Mouse (Mus musculus) liver, embryonic 14.5 days (tissue): ENCODE data around the gene Zbtb37. TPM values are rescaled to one million over a fixed set of nuclear protein-coding genes. Genes with fewer than 3 reads are reported as not detected.

Experiments
- ATAC-seq: fragments of 200-750 bp; cut with Nextera tagmentation; 2 replicates; pipeline ENCODE4 v1.8.0; 2017; ENCODE audit warnings: moderate number of reproducible peaks, mild to moderate bottlenecking, moderate library complexity; ENCODE audit not compliant: insufficient read depth
- DNase-seq, 3 experiments: peaks; one replicate each; pipeline ENCODE4 v3.0.0-alpha.2; 2012 to 2013; ENCODE audit warnings: low read depth in 3 of 3, low spot score in 3 of 3
- H3K27ac ChIP-seq: fragments of 300-500 bp; sonication (generic); 2 replicates; pipeline ENCODE4 v1.5.1; 2014; ENCODE audit warnings: moderate library complexity, mild to moderate bottlenecking, control low read depth, inconsistent platforms
- H3K27me3 ChIP-seq: fragments of 300-500 bp; sonication (generic); 2 replicates; pipeline ENCODE4 v1.6.1; 2014; ENCODE audit warnings: mild to moderate bottlenecking, low read length, moderate library complexity; ENCODE audit not compliant: control insufficient read depth, insufficient read depth
- H3K36me3 ChIP-seq: fragments of 300-500 bp; sonication (generic); replicated peaks from 2 replicates; pipeline ENCODE4 v1.6.1; 2014; ENCODE audit warnings: low read depth; ENCODE audit not compliant: control insufficient read depth, insufficient read depth
- H3K4me1 ChIP-seq, 2 experiments: fragments of 200-500 bp in 1 of 2; fragments of 300-500 bp in 1 of 2; sonication (generic) in 1 of 2; replicated peaks; 2 replicates each; pipeline ENCODE4 v1.6.1; 2012 to 2014; ENCODE audit warnings: antibody characterized with exemption in 1 of 2, inconsistent platforms in 1 of 2, low read length in 1 of 2; ENCODE audit not compliant: control insufficient read depth in 2 of 2, insufficient read depth in 2 of 2
- H3K4me2 ChIP-seq: fragments of 300-500 bp; sonication (generic); 2 replicates; pipeline ENCODE4 v1.6.1; 2014; ENCODE audit warnings: low read depth, mild to moderate bottlenecking, control low read depth, moderate library complexity
- H3K4me3 ChIP-seq, 2 experiments: fragments of 200-500 bp in 1 of 2; fragments of 300-500 bp in 1 of 2; sonication (generic) in 1 of 2; 2 replicates each; pipeline ENCODE4 v1.5.1; 2012 to 2014; ENCODE audit warnings: low read depth in 2 of 2, low read length in 2 of 2, mild to moderate bottlenecking in 2 of 2, control low read depth in 1 of 2, inconsistent platforms in 1 of 2, moderate library complexity in 1 of 2; ENCODE audit not compliant: insufficient read depth in 1 of 2
- H3K9ac ChIP-seq: fragments of 300-500 bp; sonication (generic); replicated peaks from 2 replicates; pipeline ENCODE4 v1.6.1; 2014; ENCODE audit warnings: mild to moderate bottlenecking, control low read depth, moderate library complexity
- H3K9me3 ChIP-seq: fragments of 300-500 bp; sonication (generic); 2 replicates; pipeline ENCODE4 v1.6.1; 2016; ENCODE audit warnings: low read length, mixed read lengths; ENCODE audit not compliant: control insufficient read depth
- CTCF ChIP-seq: IDR thresholded peaks from 2 replicates; pipeline ENCODE4 v1.5.1; 2016; ENCODE audit warnings: antibody characterized with exemption, low read depth, control low read depth
- EP300 ChIP-seq: IDR thresholded peaks from 2 replicates; pipeline ENCODE4 v1.6.1; 2016; ENCODE audit warnings: antibody characterized with exemption, low read depth
- WGBS: fragments of 180-500 bp; shearing (Covaris S2); extraction: QIAGEN DNeasy Blood & Tissue Kit; methylation state at CpG from one replicate; pipeline ENCODE4 v1.1.7; 2014; ENCODE audit not compliant: insufficient replicate concordance; 5-methylcytosine and 5-hydroxymethylcytosine counted together
- polyA plus RNA-seq, 2 experiments: library from polyadenylated mRNA; depleted of rRNA in 1 of 2; stranded (reverse) in 1 of 2; unstranded in 1 of 2; fragments of >200 nt; fragmentation: Nextera tagmentation in 1 of 2; extraction: Ambion mirVana in 1 of 2; gene quantifications; 2 replicates each; pipeline versions ENCODE4 v1.2.1 to v1.2.3; 2012 to 2014

Zbtb37 gene
- polyA plus RNA-seq (2012; rRNA removed) (0.49 and 0.73 TPM in 2 replicates), polyA plus RNA-seq (2014; fragmentation: Nextera tagmentation; extraction: Ambion mirVana) (1.8 TPM in 2 replicates)

GRCm38 (mm10) chr1:161034435-161035280, at the start of gene Zbtb37:
Gene Zbtb37, minus strand, starts transcription at chr1:161034849.
- DNase-seq (peak; percentile 98 to 99 (median 98)), ATAC-seq (peak; percentile 83)
- TF ChIP-seq CTCF (no peak), EP300 (no peak)
- H3K36me3 ChIP-seq, result peaks cover 39% of the 10 kb centered on the region
- peak within 1 kb of the TSS; percentile 85 for H3K4me2 ChIP-seq
- H3K9ac ChIP-seq, result peak within 1 kb of the TSS; percentile 95
- WGBS, result under 1% methylated on average over 73 of the region's 76 CpGs
- H3K4me1 ChIP-seq, result peaks cover 12 to 13% of the 10 kb centered on the region in 2 experiments
- peak within 1 kb of the TSS; percentile 84 to 89 for H3K4me3 ChIP-seq
- H3K9me3 ChIP-seq, result no peaks in the 10 kb centered on the region
- no peaks in the 10 kb centered on the region for H3K27me3 ChIP-seq
- peak within 1 kb of the TSS; percentile 98 for H3K27ac ChIP-seq

GRCm38 (mm10) chr1:161077243-161077642, 42.6 kb upstream of the Zbtb37 start:
- TF ChIP-seq CTCF (no peak), EP300 (no peak)
- no peak overlapping the region for H3K27ac ChIP-seq
- no peaks in the 10 kb centered on the region for H3K9me3 ChIP-seq
- no peak overlapping the region for H3K4me2 ChIP-seq
- peaks cover 11 to 20% of the 10 kb centered on the region in 2 experiments for H3K4me1 ChIP-seq
- DNase-seq (no peak), ATAC-seq (no peak)
- H3K36me3 ChIP-seq, result peaks cover 59% of the 10 kb centered on the region
- H3K27me3 ChIP-seq, result no peaks in the 10 kb centered on the region
- 94% methylated on average over 3 of the region's 3 CpGs for WGBS
- no peak overlapping the region for H3K9ac ChIP-seq
- H3K4me3 ChIP-seq, result no peak overlapping the region

GRCm38 (mm10) chr1:161076238-161076637, 41.6 kb upstream of the Zbtb37 start:
- H3K36me3 ChIP-seq, result peaks cover 51% of the 10 kb centered on the region
- TF ChIP-seq EP300 (no peak), CTCF (no peak)
- DNase-seq (no peak), ATAC-seq (no peak)
- H3K4me3 ChIP-seq, result no peak overlapping the region
- no peaks in the 10 kb centered on the region for H3K9me3 ChIP-seq
- peaks cover 11 to 20% of the 10 kb centered on the region in 2 experiments for H3K4me1 ChIP-seq
- no peak overlapping the region; the same call in 1 of the 2 replicates for H3K4me2 ChIP-seq
- H3K27ac ChIP-seq, result no peak overlapping the region
- no peaks in the 10 kb centered on the region for H3K27me3 ChIP-seq
- 74% methylated on average over 6 of the region's 6 CpGs for WGBS
- H3K9ac ChIP-seq, result no peak overlapping the region

- no peak for TF ChIP-seq CTCF
- no peak for TF ChIP-seq EP300
- ATAC-seq (peak; percentile 1; the same call in 1 of the 2 replicates), DNase-seq (peak; percentile 15 to 41 (median 19))
- H3K9me3 ChIP-seq, result no peaks in the 10 kb centered on the region
- H3K36me3 ChIP-seq, result peaks cover 18% of the 10 kb centered on the region
- peak overlapping the region; percentile 98 for H3K9ac ChIP-seq
- peak overlapping the region; percentile 88 for H3K4me2 ChIP-seq
- H3K27me3 ChIP-seq, result no peaks in the 10 kb centered on the region
- H3K27ac ChIP-seq, result peak overlapping the region; percentile 83
- peak overlapping the region; percentile 97 to 99 for H3K4me3 ChIP-seq
- WGBS, result under 1% methylated on average over 12 of the region's 12 CpGs
- peaks cover 14 to 22% of the 10 kb centered on the region in 2 experiments for H3K4me1 ChIP-seq
These were observed 36.6 kb upstream of the Zbtb37 start for GRCm38 (mm10) chr1:161071272-161071620.
